Mouse (Mus musculus) heart, postnatal 0 days (tissue): ENCODE results near the gene Ssr4.

Experiments used
- CTCF ChIP-seq: IDR thresholded peaks from 2 replicates; pipeline ENCODE4 v1.5.1; 2016; ENCODE audit warnings: antibody characterized with exemption, control low read depth, low read depth
- EP300 ChIP-seq: IDR thresholded peaks from 2 replicates; pipeline ENCODE4 v1.6.1; 2016; ENCODE audit warnings: antibody characterized with exemption, low read depth

- TF ChIP-seq CTCF (no peak; the same call in 1 of the 2 replicates), EP300 (no peak)
These were observed 48.7 kb upstream of the Ssr4 start for GRCm38 (mm10) chrX:73738155-73738554.
